Mouse (Mus musculus) embryo, embryonic 11.5 days (tissue): ENCODE measurements around the gene Duox2.
"Not testable (repeated sequence)": the region's sequence is repeated elsewhere in the genome, so short reads cannot be mapped to it uniquely, and the experiment has no call there.

Source experiments
- DNase-seq: peaks from one replicate; pipeline ENCODE4 v3.0.0-alpha.2; 2012; ENCODE audit warnings: low read depth, low spot score

The Duox2 gene

DNA sequence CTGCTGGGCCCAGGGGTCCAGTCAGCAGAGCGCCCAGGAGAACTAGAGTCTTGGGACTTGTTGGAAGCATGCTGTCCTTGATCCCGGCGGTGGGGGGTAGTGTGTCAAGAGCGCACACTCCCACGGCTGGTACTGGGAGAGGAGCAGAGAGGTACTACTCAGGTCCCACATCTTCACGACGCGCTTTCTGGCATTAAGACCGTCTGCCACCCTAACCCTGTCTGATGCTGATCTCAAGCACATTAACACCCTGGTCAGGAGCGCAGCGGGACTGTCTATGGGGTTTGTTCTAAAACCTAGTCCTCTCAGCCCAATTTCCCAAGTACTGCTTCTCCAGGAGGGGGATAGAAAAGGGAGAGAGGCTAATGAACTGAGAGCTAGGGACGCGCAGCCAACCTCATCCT lies at the start of gene Duox2:
Gene Duox2, minus strand, starts transcription at position 354 of the 404 bp plus-strand sequence.
- no peak for DNase-seq

DNA sequence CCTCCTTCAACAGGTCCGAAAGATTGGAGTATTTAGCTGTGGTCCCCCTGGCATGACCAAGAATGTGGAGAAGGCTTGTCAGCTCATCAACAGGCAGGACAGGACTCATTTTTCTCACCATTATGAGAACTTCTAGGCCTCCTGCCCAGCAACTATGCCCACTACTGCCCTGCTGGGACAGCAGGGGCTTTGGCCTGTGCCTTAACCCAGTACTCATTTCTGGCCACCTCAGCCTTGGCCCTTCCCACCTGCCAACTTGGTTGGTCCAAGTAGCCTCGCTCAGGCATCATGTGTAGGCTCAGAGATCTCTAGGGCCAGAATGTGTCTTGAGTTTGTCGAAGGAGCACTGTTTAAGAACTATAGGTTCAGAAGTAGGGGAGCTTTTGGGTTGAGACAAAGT lies 49.0 kb upstream of the Duox2 start:
- no peak for DNase-seq

DNA sequence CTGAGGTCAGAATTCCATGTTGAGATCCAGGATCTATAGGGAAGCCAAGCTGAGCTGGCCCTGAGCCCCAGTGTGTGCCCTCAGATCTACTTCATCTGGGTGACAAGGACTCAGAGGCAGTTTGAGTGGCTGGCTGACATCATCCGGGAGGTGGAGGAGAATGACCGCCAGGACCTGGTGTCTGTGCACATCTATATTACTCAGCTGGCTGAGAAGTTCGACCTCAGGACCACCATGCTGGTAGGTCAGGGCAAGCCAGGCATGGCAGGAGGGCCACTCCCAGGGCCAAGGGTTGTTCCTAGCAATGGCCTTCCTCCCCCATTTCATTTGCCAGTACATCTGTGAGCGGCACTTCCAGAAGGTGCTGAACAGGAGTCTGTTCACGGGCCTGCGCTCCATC lies 47.9 kb upstream of the Duox2 start:
- DNase-seq, result not testable (repeated sequence)

DNA sequence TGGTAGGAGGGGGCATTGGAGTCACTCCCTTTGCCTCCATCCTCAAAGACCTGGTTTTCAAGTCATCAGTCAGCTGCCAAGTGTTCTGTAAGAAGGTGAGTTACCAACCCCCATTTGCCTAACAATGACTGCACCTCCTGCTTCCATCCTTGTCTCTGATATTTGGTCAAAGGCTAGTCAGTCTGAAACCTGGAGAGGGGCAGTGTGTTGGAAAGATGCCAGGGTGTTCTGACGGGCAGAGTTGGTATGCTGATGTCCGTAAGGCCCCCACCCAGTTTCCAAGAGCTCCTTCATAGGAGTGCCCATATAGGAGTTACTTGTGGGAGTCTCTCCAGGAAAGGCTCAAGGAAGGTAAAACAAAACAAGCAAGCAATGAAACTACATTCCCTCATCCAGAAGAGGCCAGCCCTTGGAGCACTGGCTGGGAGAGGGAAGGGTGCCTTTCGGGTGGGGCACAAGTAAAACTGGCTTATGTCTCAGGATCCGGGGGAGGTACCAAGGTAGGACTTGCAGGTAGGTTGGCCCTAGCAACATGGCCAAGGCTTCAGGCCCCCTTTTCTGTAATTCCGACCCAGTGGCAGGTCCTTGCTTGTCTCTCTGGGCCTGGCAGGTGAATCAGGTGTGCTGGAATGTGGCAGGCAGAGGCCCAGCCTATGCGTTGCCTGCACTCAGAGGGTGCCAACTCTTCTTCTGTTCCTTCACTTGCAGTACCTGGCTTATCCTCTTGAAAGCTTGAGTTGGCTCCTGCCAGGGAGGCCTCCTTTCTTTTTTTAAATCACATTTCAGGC lies 47.1 kb upstream of the Duox2 start:
- DNase-seq, result no peak

DNA sequence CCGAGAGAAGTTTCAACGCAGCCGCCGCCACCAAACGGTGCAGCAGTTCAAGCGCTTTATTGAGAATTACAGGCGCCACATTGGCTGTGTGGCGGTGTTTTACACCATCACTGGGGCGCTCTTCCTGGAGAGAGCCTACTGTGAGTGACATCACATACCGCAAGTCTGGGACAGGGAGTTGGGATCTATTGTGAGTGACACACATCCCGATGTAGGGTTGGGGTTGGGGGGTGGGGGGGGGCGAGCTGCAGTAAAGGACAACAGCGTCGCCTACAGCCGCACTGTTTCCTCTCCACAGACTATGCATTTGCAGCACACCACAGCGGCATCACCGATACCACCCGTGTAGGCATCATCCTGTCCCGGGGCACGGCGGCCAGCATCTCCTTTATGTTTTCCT lies 39.0 kb upstream of the Duox2 start:
- no peak for DNase-seq

DNA sequence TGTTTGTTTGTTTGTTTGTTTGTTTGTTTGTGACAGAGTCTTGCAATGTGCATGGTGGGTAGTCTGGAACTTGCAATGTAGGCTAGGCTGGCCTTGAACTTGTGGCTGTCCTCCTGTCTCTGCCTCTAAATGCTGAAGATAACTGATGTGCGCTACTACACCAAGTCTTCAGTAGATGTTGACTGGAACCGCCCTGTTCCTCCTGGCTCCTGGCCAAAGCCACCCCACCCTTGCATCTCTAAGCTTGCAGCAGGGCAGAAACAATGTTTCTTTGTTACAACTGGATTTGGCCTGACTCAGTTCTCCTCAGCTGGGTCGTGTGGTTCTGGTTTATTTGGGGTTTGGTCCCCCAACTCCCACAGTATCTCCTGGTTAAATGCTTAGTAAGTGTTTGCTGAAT lies 35.9 kb upstream of the Duox2 start:
- no peak for DNase-seq

- no peak for DNase-seq
Measured at GRCm38 (mm10) chr2:122332222-122332621, 34.0 kb upstream of the Duox2 start.

- DNase-seq, result not testable (repeated sequence)
Measured at GRCm38 (mm10) chr2:122330317-122330716, 32.1 kb upstream of the Duox2 start.

DNA sequence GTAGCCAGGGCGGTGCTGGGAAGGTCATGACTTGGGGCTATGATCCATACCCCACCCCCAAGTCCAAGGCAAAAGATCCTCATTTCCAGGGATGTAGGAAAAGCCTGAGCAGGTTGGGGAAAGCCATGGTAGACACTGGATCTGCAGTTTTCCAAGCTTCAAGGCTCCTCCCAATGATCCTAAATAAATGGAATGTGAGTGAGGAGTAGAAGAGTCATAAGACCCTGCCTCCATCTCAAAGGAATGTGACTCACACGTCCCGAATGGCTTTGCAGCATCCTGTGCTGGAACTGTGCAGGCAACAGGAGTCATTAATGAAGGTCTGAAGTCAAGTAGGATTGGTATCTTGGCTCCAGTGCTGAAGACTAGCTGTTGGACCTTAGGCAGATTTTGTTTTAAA lies 29.7 kb upstream of the Duox2 start:
- no peak for DNase-seq

- DNase-seq, result no peak
Measured at GRCm38 (mm10) chr2:122325361-122325760, 27.1 kb upstream of the Duox2 start.

- DNase-seq, result no peak
Measured at GRCm38 (mm10) chr2:122324586-122324985, 26.3 kb upstream of the Duox2 start.

- DNase-seq, result no peak
Measured at GRCm38 (mm10) chr2:122323960-122324359, 25.7 kb upstream of the Duox2 start.

DNA sequence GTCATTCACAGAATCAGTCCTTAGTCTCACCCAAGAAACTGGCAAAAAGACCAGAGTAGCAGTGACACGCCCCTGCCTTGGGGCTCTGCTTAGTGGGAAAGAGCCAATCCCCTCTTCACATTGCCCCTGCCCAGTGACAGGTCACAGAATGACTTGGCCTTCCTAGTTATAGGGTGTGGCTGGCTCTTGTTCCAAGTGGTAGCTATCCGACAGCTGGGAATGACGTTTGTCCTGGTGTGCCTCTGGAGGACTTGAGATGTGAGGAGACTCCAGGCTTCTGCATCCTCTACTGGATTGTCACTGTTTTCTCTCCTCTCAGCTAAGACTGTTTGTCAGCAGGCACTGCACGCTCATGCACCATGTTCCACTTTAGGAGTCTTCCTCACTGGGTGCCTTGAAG lies 19.1 kb upstream of the Duox2 start:
- no peak for DNase-seq

DNA sequence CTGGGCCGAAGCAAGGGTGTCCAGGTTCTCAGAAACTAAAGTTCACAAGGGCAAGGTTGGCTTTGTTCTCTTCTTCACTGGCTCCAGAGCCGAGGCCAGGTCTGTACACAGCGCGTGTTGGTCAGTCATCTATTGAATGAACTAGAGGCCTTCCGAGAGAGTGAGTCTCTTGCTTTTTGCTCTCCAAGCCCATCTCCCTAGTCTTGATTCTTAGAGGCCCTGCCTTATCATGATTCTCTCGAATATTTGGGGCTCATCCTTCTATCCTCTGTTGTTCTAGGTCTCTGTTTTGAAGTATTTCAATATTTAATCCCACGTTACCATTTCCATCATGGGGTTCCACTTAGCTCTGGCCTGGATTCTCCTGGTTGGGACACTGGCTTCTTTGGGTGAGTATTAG lies 17.1 kb upstream of the Duox2 start, which contains the start of gene Duox1:
Gene Duox1, plus strand, starts transcription at position 301 of the 400 bp plus-strand sequence.
- no peak for DNase-seq

GRCm38 (mm10) chr2:122313536-122313935 lies 15.3 kb upstream of the Duox2 start, which contains the start of gene Duoxa1:
TSS of gene Duoxa1 (minus strand) at chr2:122313730.
- DNase-seq, result no peak

DNA sequence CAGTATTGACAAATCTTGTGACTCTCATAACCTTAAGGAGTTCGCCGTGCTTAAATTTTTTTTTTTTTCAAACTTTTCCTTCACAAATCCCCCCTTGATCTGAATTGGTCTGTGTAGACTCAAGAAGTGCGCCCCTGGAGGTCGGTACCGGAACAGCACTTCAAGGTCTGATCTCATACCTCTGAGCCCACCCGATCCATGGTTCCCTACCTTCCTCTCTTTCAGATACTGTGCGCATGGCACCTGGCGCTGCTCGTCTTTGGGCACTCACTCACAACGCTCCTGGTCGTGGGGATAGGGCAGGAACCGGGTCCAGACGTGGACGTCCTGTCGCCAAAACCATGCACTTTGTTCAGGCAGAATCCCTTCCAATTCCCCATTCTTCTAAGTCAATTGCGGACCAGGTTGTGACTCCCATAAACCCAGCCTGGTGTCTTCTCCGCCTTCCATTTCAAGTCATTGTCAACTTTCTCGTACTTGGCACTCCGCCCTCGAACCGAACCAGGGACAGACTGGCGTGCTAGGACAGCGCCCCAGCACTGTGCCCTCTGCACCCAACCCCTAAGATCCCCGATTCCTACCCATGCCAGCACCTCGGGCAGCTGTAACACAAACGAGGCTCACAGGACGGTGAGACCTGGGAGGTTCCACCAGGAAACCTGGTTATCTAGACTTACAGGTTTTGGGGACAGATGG lies 14.6 kb upstream of the Duox2 start:
- peak; percentile 54 for DNase-seq

GRCm38 (mm10) chr2:122311561-122311960 lies 13.3 kb upstream of the Duox2 start:
- DNase-seq, result no peak

GRCm38 (mm10) chr2:122309647-122310046 lies 11.4 kb upstream of the Duox2 start:
- no peak for DNase-seq

- no peak for DNase-seq
Measured at GRCm38 (mm10) chr2:122306184-122306583, 7.9 kb upstream of the Duox2 start.

DNA sequence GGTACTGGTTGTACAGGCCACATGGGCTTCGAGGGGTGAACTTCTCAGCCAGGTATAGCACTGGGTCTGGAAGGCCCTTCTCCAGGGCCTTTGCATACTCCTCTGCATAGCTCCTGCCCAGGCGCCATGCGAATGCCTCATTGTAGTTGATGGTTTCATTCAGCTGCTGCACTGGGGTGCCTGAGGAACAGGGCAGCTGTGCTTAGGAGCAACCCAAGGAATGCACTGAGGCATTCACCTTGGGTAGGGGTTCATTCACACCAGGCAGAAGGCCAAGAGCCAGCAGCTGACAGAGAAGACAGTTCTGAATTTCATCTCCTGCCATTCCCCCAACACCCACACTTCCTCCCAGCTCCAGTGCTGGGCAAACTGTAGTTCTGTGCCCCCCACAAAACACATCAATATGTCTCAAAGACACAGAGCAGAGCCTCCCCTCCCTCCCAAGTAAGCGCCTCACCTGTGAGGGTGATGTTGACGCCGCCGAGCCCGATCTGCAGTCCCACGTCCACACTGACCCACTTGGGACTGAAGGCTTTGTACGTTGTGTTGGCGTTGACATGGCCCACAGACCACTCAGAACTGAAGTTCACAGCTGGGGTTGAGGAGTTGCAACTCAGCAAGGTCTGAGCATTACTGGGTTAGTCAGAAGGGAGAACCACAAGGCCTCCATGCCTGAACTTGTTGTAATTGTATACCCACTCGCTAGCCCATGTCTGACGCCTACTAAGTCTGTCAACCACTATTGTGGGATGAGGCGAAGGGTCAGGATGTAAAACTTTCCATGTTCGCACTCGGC lies 7.0 kb upstream of the Duox2 start:
- DNase-seq, result no peak

- DNase-seq, result no peak
Measured at GRCm38 (mm10) chr2:122304544-122304943, 6.3 kb upstream of the Duox2 start.

GRCm38 (mm10) chr2:122302574-122303241 lies 4.5 kb upstream of the Duox2 start:
- peak; percentile 56 for DNase-seq
